In the genomic region with DNA sequence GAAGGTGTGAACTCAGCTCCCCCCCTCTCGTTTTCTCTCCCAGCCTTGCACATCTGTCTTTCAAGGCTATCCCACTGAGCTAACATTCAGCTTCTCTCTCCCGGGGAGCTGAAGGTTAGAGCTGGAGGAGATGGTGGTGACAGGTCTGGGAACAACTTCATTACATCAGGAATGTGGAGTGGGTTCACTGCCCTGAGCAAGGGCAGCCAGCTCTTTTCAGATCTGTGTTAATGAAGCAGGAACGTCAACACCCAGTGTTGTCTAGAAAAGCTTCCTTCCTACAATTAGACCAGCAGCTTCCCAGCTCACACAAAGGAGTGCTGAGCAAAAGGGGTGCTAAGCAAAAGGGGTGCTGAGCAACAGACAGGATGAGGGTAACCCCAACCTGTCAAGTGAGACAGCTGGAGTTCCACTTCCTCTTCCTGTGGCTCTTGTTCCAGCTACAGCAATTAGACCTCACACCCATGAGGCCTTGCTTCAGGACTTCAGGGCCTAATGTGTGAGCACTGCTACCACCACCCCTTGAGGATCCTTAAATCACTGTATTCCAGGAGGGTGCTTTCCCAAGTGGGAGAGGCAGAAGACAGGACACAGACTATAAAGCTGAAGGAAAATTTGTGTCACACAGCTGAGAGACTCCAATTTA, we compare ENCODE assay signal across 12 mouse cellular contexts. TPM values are rescaled to one million over a fixed set of nuclear protein-coding genes. Genes with fewer than 3 reads are reported as not detected.
DNase-seq lines count a peak whose midpoint lies in the region; ATAC-seq and TF ChIP-seq lines count a peak whose summit lies in the region.
"Had no signal": no experiment of that assay in that cellular context is flagged by ENCODE, and none has a peak within 500 bp of the region (broad histone marks: within the 10 kb centered on the region; RNA-seq: fewer than 3 reads in every experiment).

No protein-coding gene starts in this region.

- no peaks in the 10 kb centered on the region for H3K9me3 ChIP-seq in heart, embryonic 16.5 days (replicated peaks; ENCODE audit: control insufficient read depth, low read length)
- H3K9me3 ChIP-seq in megakaryocyte, embryonic 14.5 days = no peaks in the 10 kb centered on the region
- H3K9me3 ChIP-seq: lung, embryonic 15.5 days; neural tube, embryonic 15.5 days; stomach, embryonic 15.5 days had no signal

- intact Hi-C loops in heart, postnatal 14 days (cut with DNase I) = no loop called here

- no peak for TF ChIP-seq POLR2A in brain, embryonic 14.5 days (IDR thresholded peaks at IDR 0.05; ENCODE audit: borderline replicate concordance, extremely low read depth, insufficient read depth, insufficient read length, poor library complexity, severe bottlenecking)

- no peaks in the 10 kb centered on the region for H3K27me3 ChIP-seq in heart, embryonic 16.5 days (ENCODE audit: control insufficient read depth, insufficient read depth, low read length)
- H3K27me3 ChIP-seq in megakaryocyte, embryonic 14.5 days (replicated peaks) = no peaks in the 10 kb centered on the region
- H3K27me3 ChIP-seq: lung, embryonic 15.5 days; neural tube, embryonic 15.5 days; stomach, embryonic 15.5 days had no signal

- no peak for DNase-seq in heart, postnatal 14 days
- DNase-seq in A20 (ENCODE audit: low read depth, low spot score) = peak; percentile 67
- DNase-seq in brain, embryonic 14.5 days (ENCODE audit: low read depth) = peak; percentile 47
- no peak for DNase-seq in layer of hippocampus, postnatal 10 days (ENCODE audit: low spot score in 2 of 2)
- no peak for DNase-seq in right cerebral cortex, postnatal 10 days (ENCODE audit: low spot score in 2 of 2)
- no peak for DNase-seq in cerebellum, adult 11 months

- H3K9ac ChIP-seq in heart, embryonic 16.5 days (ENCODE audit: low read length) = no peak overlapping the region
- H3K9ac ChIP-seq: lung, embryonic 15.5 days; neural tube, embryonic 15.5 days; stomach, embryonic 15.5 days had no signal

- peak; percentile 68 for ATAC-seq in heart, embryonic 16.5 days (replicated peaks; ENCODE audit: extremely low read depth, insufficient read depth, low FRiP score)

- 0 out of 2 replicates have a peak overlapping the region, but pooled peaks have one; percentile 10 for H3K27ac ChIP-seq in heart, embryonic 16.5 days (ENCODE audit: low read length)
- H3K27ac ChIP-seq: neural tube, embryonic 15.5 days; stomach, embryonic 15.5 days had no signal

- H3K4me3 ChIP-seq in heart, embryonic 16.5 days (ENCODE audit: low read length) = no peak overlapping the region
- peak overlapping the region; percentile 71 for H3K4me3 ChIP-seq in megakaryocyte, embryonic 14.5 days (replicated peaks)
- H3K4me3 ChIP-seq: lung, embryonic 15.5 days; neural tube, embryonic 15.5 days; stomach, embryonic 15.5 days had no signal

- WGBS in heart, embryonic 16.5 days = 16% methylated on average over 3 of the region's 3 CpGs

- H3K4me2 ChIP-seq in heart, embryonic 16.5 days (ENCODE audit: low read depth, low read length) = no peak overlapping the region
- H3K4me2 ChIP-seq: lung, embryonic 15.5 days; neural tube, embryonic 15.5 days; stomach, embryonic 15.5 days had no signal

- TF ChIP-seq CTCF in brain, embryonic 14.5 days (IDR thresholded peaks at IDR 0.05; ENCODE audit: borderline replicate concordance, extremely low read depth, insufficient read depth, insufficient read length) = no peak

- H3K4me1 ChIP-seq in heart, embryonic 16.5 days (ENCODE audit: control insufficient read depth, insufficient read depth, low read length) = peaks cover 14% of the 10 kb centered on the region
- peaks cover 66% of the 10 kb centered on the region for H3K4me1 ChIP-seq in megakaryocyte, embryonic 14.5 days
- H3K4me1 ChIP-seq: stomach, embryonic 15.5 days had no signal

- no peaks in the 10 kb centered on the region for H3K36me3 ChIP-seq in heart, embryonic 16.5 days (ENCODE audit: control insufficient read depth, insufficient read depth)
- H3K36me3 ChIP-seq in megakaryocyte, embryonic 14.5 days (replicated peaks; ENCODE audit: low read length) = peaks cover 5% of the 10 kb centered on the region
- H3K36me3 ChIP-seq: lung, embryonic 15.5 days; neural tube, embryonic 15.5 days; stomach, embryonic 15.5 days had no signal

RNA-seq across cellular contexts. Expression of gene Rai14, which starts 52.3 kb away (rescaled TPM):
- 12.7 and 16.7 TPM in 2 replicates for polyA plus RNA-seq in heart, embryonic 16.5 days (2015; fragmentation: Nextera tagmentation; extraction: Ambion mirVana)
- total RNA-seq in heart, postnatal 14 days (2021) = 1 to 10 TPM; 5.3 to 6.3 TPM
- 13.6 and 18.9 TPM in 2 replicates for polyA plus RNA-seq in brain, embryonic 14.5 days (2012; rRNA removed)
- 2.1 TPM in 1 of 2 replicates, not detected in the other for polyA plus RNA-seq in megakaryocyte, embryonic 14.5 days (2012; ENCODE audit: insufficient read depth, low replicate concordance)
- 10 to 100 TPM; 10.8 to 12.5 TPM for total RNA-seq in layer of hippocampus, postnatal 10 days (2021)
- total RNA-seq: MEL had no signal

Comparison
In these comparisons a context has a peak if more than half of its experiments do, and no peak if none do; other contexts are left out.
1. DNase-seq: peak in A20 (single experiment) and brain, embryonic 14.5 days (single experiment); none in heart, postnatal 14 days (0 of 2), layer of hippocampus, postnatal 10 days (0 of 2), right cerebral cortex, postnatal 10 days (0 of 2) and cerebellum, adult 11 months (single experiment).